Mouse (Mus musculus) neural tube, embryonic 13.5 days (tissue): ENCODE measurements at regions not wholly inside any gene's neighbourhood (a gene's known extent, or its start where the extent isn't known, plus 50 kb on each side); places are given as distances from the start of the nearest gene placed in this dataset.

Experiments used
- ATAC-seq: fragments of 200-750 bp; cut with Nextera tagmentation; 2 replicates; pipeline ENCODE4 v1.8.0; 2017; ENCODE audit warnings: low read depth, mild to moderate bottlenecking, moderate TSS enrichment, moderate library complexity
- H3K27ac ChIP-seq: fragments of 300-500 bp; sonication (generic); replicated peaks from 2 replicates; pipeline ENCODE4 v1.5.1; 2015; ENCODE audit warnings: moderate library complexity, mild to moderate bottlenecking, inconsistent platforms
- H3K27me3 ChIP-seq: fragments of 300-500 bp; sonication (generic); 2 replicates; pipeline ENCODE4 v1.6.1; 2015; ENCODE audit warnings: mild to moderate bottlenecking, inconsistent platforms
- H3K36me3 ChIP-seq: fragments of 300-500 bp; sonication (generic); 2 replicates; pipeline ENCODE4 v1.6.1; 2015; ENCODE audit warnings: mild to moderate bottlenecking, inconsistent platforms
- H3K4me1 ChIP-seq: fragments of 300-500 bp; sonication (generic); replicated peaks from 2 replicates; pipeline ENCODE4 v1.6.1; 2015; ENCODE audit warnings: inconsistent platforms
- H3K4me2 ChIP-seq: fragments of 300-500 bp; sonication (generic); 2 replicates; pipeline ENCODE4 v1.6.1; 2015; ENCODE audit warnings: inconsistent platforms, mild to moderate bottlenecking, moderate library complexity
- H3K4me3 ChIP-seq: fragments of 300-500 bp; sonication (generic); 2 replicates; pipeline ENCODE4 v1.5.1; 2015; ENCODE audit warnings: mild to moderate bottlenecking, inconsistent platforms
- H3K9ac ChIP-seq: fragments of 300-500 bp; sonication (generic); 2 replicates; pipeline ENCODE4 v1.6.1; 2015; ENCODE audit warnings: moderate library complexity, mild to moderate bottlenecking, inconsistent platforms
- H3K9me3 ChIP-seq: fragments of 300-500 bp; sonication (generic); 2 replicates; pipeline ENCODE4 v1.6.1; 2016; ENCODE audit warnings: inconsistent platforms
- WGBS: fragments of 180-500 bp; shearing (Covaris S2); methylation state at CpG from one replicate; pipeline ENCODE4 v1.1.7; 2015; 5-methylcytosine and 5-hydroxymethylcytosine counted together

GRCm38 (mm10) chr5:90075629-90076349, 148.0 kb downstream of the Cox18 start:
- H3K36me3 ChIP-seq, result no peaks in the 10 kb centered on the region
- H3K27me3 ChIP-seq, result no peaks in the 10 kb centered on the region
- no peak for ATAC-seq
- no peak overlapping the region for H3K4me2 ChIP-seq
- no peaks in the 10 kb centered on the region for H3K4me1 ChIP-seq
- no peak overlapping the region for H3K9ac ChIP-seq
- H3K4me3 ChIP-seq, result no peak overlapping the region
- no peaks in the 10 kb centered on the region for H3K9me3 ChIP-seq
- no peak overlapping the region for H3K27ac ChIP-seq
- WGBS, result 93% methylated on average over 11 of the region's 11 CpGs

- Histone ChIP-seq H3K4me2 (no peak overlapping the region), H3K4me1 (no peaks in the 10 kb centered on the region), H3K9me3 (no peaks in the 10 kb centered on the region), H3K4me3 (no peak overlapping the region), H3K9ac (no peak overlapping the region), H3K27ac (no peak overlapping the region), H3K36me3 (no peaks in the 10 kb centered on the region), H3K27me3 (no peaks in the 10 kb centered on the region)
- 88% methylated on average over 2 of the region's 2 CpGs for WGBS
- ATAC-seq, result no peak
Measured at GRCm38 (mm10) chr5:90071806-90072205, 152.0 kb downstream of the Cox18 start.

GRCm38 (mm10) chr5:90068601-90069000, 155.2 kb downstream of the Cox18 start:
- Histone ChIP-seq H3K4me3 (no peak overlapping the region), H3K36me3 (no peaks in the 10 kb centered on the region), H3K9me3 (no peaks in the 10 kb centered on the region), H3K4me2 (no peak overlapping the region), H3K27me3 (no peaks in the 10 kb centered on the region), H3K27ac (no peak overlapping the region), H3K4me1 (no peaks in the 10 kb centered on the region), H3K9ac (no peak overlapping the region)
- no peak for ATAC-seq

- H3K9me3 ChIP-seq, result no peaks in the 10 kb centered on the region
- no peak for ATAC-seq
- H3K36me3 ChIP-seq, result no peaks in the 10 kb centered on the region
Measured at GRCm38 (mm10) chr5:90067817-90068216, 156.0 kb downstream of the Cox18 start.

GRCm38 (mm10) chr5:90065884-90066615, 157.8 kb downstream of the Cox18 start:
- Histone ChIP-seq H3K9ac (no peak overlapping the region), H3K4me1 (no peaks in the 10 kb centered on the region), H3K36me3 (no peaks in the 10 kb centered on the region), H3K9me3 (no peaks in the 10 kb centered on the region), H3K27me3 (no peaks in the 10 kb centered on the region), H3K4me3 (no peak overlapping the region), H3K4me2 (no peak overlapping the region), H3K27ac (no peak overlapping the region)
- no peak for ATAC-seq
- WGBS, result 69% methylated on average over 6 of the region's 6 CpGs

More at GRCm38 (mm10) chr5:90067817-90068216, 156.0 kb downstream of the Cox18 start:
- 53% methylated on average over 7 of the region's 7 CpGs for WGBS
- no peak overlapping the region for H3K27ac ChIP-seq
- no peak overlapping the region for H3K4me2 ChIP-seq
- no peaks in the 10 kb centered on the region for H3K4me1 ChIP-seq
- no peak overlapping the region for H3K9ac ChIP-seq
- no peak overlapping the region for H3K4me3 ChIP-seq
- no peaks in the 10 kb centered on the region for H3K27me3 ChIP-seq

GRCm38 (mm10) chr5:90055686-90056085, 168.1 kb downstream of the Cox18 start:
- no peak overlapping the region for H3K4me2 ChIP-seq
- WGBS, result 81% methylated on average over 2 of the region's 2 CpGs

GRCm38 (mm10) chr5:90052516-90052915, 169.4 kb upstream of the Adamts3 start:
- Histone ChIP-seq H3K27ac (no peak overlapping the region), H3K9me3 (no peaks in the 10 kb centered on the region), H3K4me3 (no peak overlapping the region), H3K36me3 (no peaks in the 10 kb centered on the region), H3K27me3 (no peaks in the 10 kb centered on the region), H3K9ac (no peak overlapping the region), H3K4me1 (no peaks in the 10 kb centered on the region), H3K4me2 (no peak overlapping the region)
- 43% methylated on average over 1 of the region's 1 CpGs for WGBS
- ATAC-seq, result peak; percentile 61

More at GRCm38 (mm10) chr5:90055686-90056085, 168.1 kb downstream of the Cox18 start:
- no peaks in the 10 kb centered on the region for H3K9me3 ChIP-seq
- H3K27ac ChIP-seq, result no peak overlapping the region
- no peaks in the 10 kb centered on the region for H3K27me3 ChIP-seq
- H3K36me3 ChIP-seq, result no peaks in the 10 kb centered on the region
- ATAC-seq, result no peak
- H3K4me3 ChIP-seq, result no peak overlapping the region
- no peaks in the 10 kb centered on the region for H3K4me1 ChIP-seq
- H3K9ac ChIP-seq, result no peak overlapping the region

GRCm38 (mm10) chr5:90049856-90050255, 166.7 kb upstream of the Adamts3 start:
- ATAC-seq, result no peak
- Histone ChIP-seq H3K9ac (no peak overlapping the region), H3K27ac (no peak overlapping the region), H3K27me3 (no peaks in the 10 kb centered on the region), H3K4me1 (no peaks in the 10 kb centered on the region), H3K4me2 (no peak overlapping the region), H3K36me3 (no peaks in the 10 kb centered on the region), H3K4me3 (no peak overlapping the region), H3K9me3 (no peaks in the 10 kb centered on the region)
- WGBS, result 89% methylated on average over 3 of the region's 3 CpGs

GRCm38 (mm10) chr5:90042781-90043180, 159.6 kb upstream of the Adamts3 start:
- H3K27me3 ChIP-seq, result no peaks in the 10 kb centered on the region
- ATAC-seq, result no peak
- H3K4me3 ChIP-seq, result no peak overlapping the region
- H3K9ac ChIP-seq, result no peak overlapping the region
- WGBS, result 87% methylated on average over 4 of the region's 4 CpGs
- no peak overlapping the region for H3K4me2 ChIP-seq
- H3K4me1 ChIP-seq, result no peaks in the 10 kb centered on the region
- no peaks in the 10 kb centered on the region for H3K36me3 ChIP-seq
- no peak overlapping the region for H3K27ac ChIP-seq
- H3K9me3 ChIP-seq, result no peaks in the 10 kb centered on the region

GRCm38 (mm10) chr5:90033103-90033502, 150.0 kb upstream of the Adamts3 start:
- WGBS, result 19% methylated on average over 5 of the region's 5 CpGs
- Histone ChIP-seq H3K27ac (no peak overlapping the region), H3K4me2 (no peak overlapping the region), H3K27me3 (no peaks in the 10 kb centered on the region), H3K4me3 (no peak overlapping the region), H3K4me1 (no peaks in the 10 kb centered on the region), H3K9me3 (no peaks in the 10 kb centered on the region), H3K36me3 (no peaks in the 10 kb centered on the region), H3K9ac (no peak overlapping the region)
- peak; percentile 71 for ATAC-seq

GRCm38 (mm10) chr5:90030737-90031136, 147.6 kb upstream of the Adamts3 start:
- H3K27me3 ChIP-seq, result no peaks in the 10 kb centered on the region
- H3K36me3 ChIP-seq, result no peaks in the 10 kb centered on the region
- 65% methylated on average over 2 of the region's 2 CpGs for WGBS
- no peak for ATAC-seq
- no peaks in the 10 kb centered on the region for H3K9me3 ChIP-seq
- no peak overlapping the region for H3K4me3 ChIP-seq
- H3K9ac ChIP-seq, result no peak overlapping the region
- H3K4me2 ChIP-seq, result no peak overlapping the region
- peaks cover 4% of the 10 kb centered on the region; the same call in 1 of the 2 replicates for H3K4me1 ChIP-seq
- no peak overlapping the region for H3K27ac ChIP-seq

- Histone ChIP-seq H3K27ac (no peak overlapping the region), H3K36me3 (no peaks in the 10 kb centered on the region), H3K4me1 (peaks cover 4% of the 10 kb centered on the region; the same call in 1 of the 2 replicates), H3K4me2 (no peak overlapping the region), H3K4me3 (no peak overlapping the region), H3K9ac (no peak overlapping the region), H3K27me3 (no peaks in the 10 kb centered on the region), H3K9me3 (no peaks in the 10 kb centered on the region)
- no peak for ATAC-seq
- WGBS, result 61% methylated on average over 6 of the region's 6 CpGs
Measured at GRCm38 (mm10) chr5:90029751-90030150, 146.6 kb upstream of the Adamts3 start.
